Mouse (Mus musculus) Patski (cell line): ENCODE data around the gene Ahctf1. TPM values are rescaled to one million over a fixed set of nuclear protein-coding genes. Genes with fewer than 3 reads are reported as not detected.
A peak's percentile ranks its signal among the peaks of the same experiment; 100 is the strongest.

Experiments
- ATAC-seq: fragments of 100-300 bp; one replicate; pipeline ENCODE4 v1.8.0; 2021
- CTCF ChIA-PET: fragments of 350-600 bp; sonication (Branson Sonifier 250); formaldehyde crosslinking; loops from one replicate; lab custom pipeline; 2022; ENCODE audit warnings: inconsistent platforms; lab: Charles Lee
- POLR2A ChIA-PET: fragments of 350-600 bp; sonication (Branson Sonifier 250); formaldehyde crosslinking; loops from one replicate; lab custom pipeline; 2022; ENCODE audit warnings: antibody characterized with exemption, inconsistent platforms; lab: Charles Lee
- DNase-seq: peaks from one replicate; pipeline ENCODE4 v3.0.0-alpha.2; 2011; ENCODE audit warnings: low read depth, low spot score
- H3K27me3 ChIP-seq: fragments of 371-371 bp; one replicate; pipeline ENCODE4 v1.5.1; 2021
- CTCF ChIP-seq: fragments of 100-300 bp; IDR thresholded peaks from one replicate; pipeline ENCODE4 v1.5.1; 2021
- in situ Hi-C: fragments of 300-500 bp; cut with MboI; formaldehyde crosslinking; loops from 3 replicates; pipeline ENCODE4 v1.11.1; 2018; ENCODE audit warnings: low pct_unique_long_range_greater_than_20kb, mixed read lengths
- polyA plus RNA-seq: library from polyadenylated mRNA; unstranded; gene quantifications from one replicate; pipeline ENCODE4 v1.2.3, GENCODE M21; 2021

Ahctf1 gene
- polyA plus RNA-seq, 1 experiment from 2014 or later = 33.5 TPM

- TF ChIP-seq CTCF = no peak
- DNase-seq = no peak
Measured at GRCm38 (mm10) chr1:179756477-179756876, 47.0 kb downstream of the Ahctf1 start.

GRCm38 (mm10) chr1:179753006-179753405 is 50.5 kb downstream of the Ahctf1 start:
- in situ Hi-C loops = no loop called here
- ATAC-seq = no peak
- POLR2A ChIA-PET = interaction anchor here (1.3 kb wide), 1 partner anchor 129 kb away, joined by 7 read pairs; no protein-coding TSS in a partner anchor
- no peak for DNase-seq
- CTCF ChIA-PET = no interaction called here
- no peak for TF ChIP-seq CTCF
- no peaks in the 10 kb centered on the region for H3K27me3 ChIP-seq

More at GRCm38 (mm10) chr1:179756477-179756876, 47.0 kb downstream of the Ahctf1 start:
- ATAC-seq = no peak
- ChIA-PET POLR2A (no interaction called here), CTCF (interaction anchor here (1.2 kb wide), 1 partner anchor 11 kb away, joined by 4 read pairs; no protein-coding TSS in a partner anchor)
- no peaks in the 10 kb centered on the region for H3K27me3 ChIP-seq
- in situ Hi-C loops = no loop called here

GRCm38 (mm10) chr1:179752276-179752675 is 51.2 kb downstream of the Ahctf1 start:
- TF ChIP-seq CTCF = no peak
- H3K27me3 ChIP-seq = no peaks in the 10 kb centered on the region
- in situ Hi-C loops = no loop called here
- no peak for DNase-seq
- ChIA-PET POLR2A (interaction anchor here (1.3 kb wide), 1 partner anchor 128 kb away, joined by 7 read pairs; no protein-coding TSS in a partner anchor), CTCF (no interaction called here)
- ATAC-seq = no peak

- TF ChIP-seq CTCF = no peak
- in situ Hi-C loops = loop anchor here (25.0 kb wide), 1 partner anchor 233 kb away; the partner anchor contains the start of gene Smyd3
- DNase-seq (no peak), ATAC-seq (no peak)
- CTCF ChIA-PET = interaction anchor here (1.7 to 2.5 kb wide), 2 partner anchors 10 to 12 kb away, joined by 3 to 10 read pairs; no protein-coding TSS in a partner anchor
- no peaks in the 10 kb centered on the region for H3K27me3 ChIP-seq
- POLR2A ChIA-PET = no interaction called here
Measured at GRCm38 (mm10) chr1:179745171-179745570, 58.3 kb downstream of the Ahctf1 start, which contains the start of gene Kif28. TSS of gene Kif28 (minus strand) at chr1:179745271.

GRCm38 (mm10) chr1:179743593-179744193 is 59.8 kb downstream of the Ahctf1 start:
- POLR2A ChIA-PET = no interaction called here
- in situ Hi-C loops = loop anchor here (25.0 kb wide), 1 partner anchor 231 kb away; the partner anchor contains the start of gene Smyd3
- H3K27me3 ChIP-seq = no peaks in the 10 kb centered on the region
- CTCF ChIA-PET = interaction anchor here (2.5 kb wide), 1 partner anchor 10 kb away, joined by 10 read pairs; no protein-coding TSS in a partner anchor
- ATAC-seq (no peak), DNase-seq (no peak)
- TF ChIP-seq CTCF = no peak

- CTCF ChIA-PET = no interaction called here
- in situ Hi-C loops = loop anchor here (10.0 to 25.0 kb wide), 2 partner anchors 102 to 224 kb away; partner anchors contain the start of gene Smyd3
Measured at GRCm38 (mm10) chr1:179736483-179736882, 67.0 kb downstream of the Ahctf1 start.

GRCm38 (mm10) chr1:179734500-179735474 is 68.7 kb downstream of the Ahctf1 start:
- DNase-seq (no peak), ATAC-seq (no peak)
- ChIA-PET CTCF (interaction anchor here (0.6 to 3.0 kb wide), 8 partner anchors 9 to 111 kb away, joined by 3 to 10 read pairs (median 3); partner anchors contain the start of gene Kif28), POLR2A (no interaction called here)
- no peaks in the 10 kb centered on the region for H3K27me3 ChIP-seq
- in situ Hi-C loops = loop anchor here (10.0 to 25.0 kb wide), 2 partner anchors 100 to 222 kb away; partner anchors contain the start of gene Smyd3
- peak; percentile 82 for TF ChIP-seq CTCF

More at GRCm38 (mm10) chr1:179736483-179736882, 67.0 kb downstream of the Ahctf1 start:
- no peak for ATAC-seq
- no peak for TF ChIP-seq CTCF
- DNase-seq = no peak
- POLR2A ChIA-PET = no interaction called here
- no peaks in the 10 kb centered on the region for H3K27me3 ChIP-seq

GRCm38 (mm10) chr1:179731391-179731790 is 72.1 kb downstream of the Ahctf1 start:
- in situ Hi-C loops = loop anchor here (10.0 to 25.0 kb wide), 2 partner anchors 97 to 219 kb away; partner anchors contain the start of gene Smyd3
- ATAC-seq (no peak), DNase-seq (no peak)
- H3K27me3 ChIP-seq = no peaks in the 10 kb centered on the region
- CTCF ChIA-PET = no interaction called here
- POLR2A ChIA-PET = interaction anchor here (1.2 kb wide), 1 partner anchor 100 kb away, joined by 3 read pairs; no protein-coding TSS in a partner anchor
- no peak for TF ChIP-seq CTCF

- CTCF ChIA-PET = interaction anchor here (1.0 to 1.4 kb wide), 2 partner anchors 15 to 105 kb away, joined by 3 to 4 read pairs; no protein-coding TSS in a partner anchor
- TF ChIP-seq CTCF = peak; percentile 16
- no peak for ATAC-seq
- no peaks in the 10 kb centered on the region for H3K27me3 ChIP-seq
- POLR2A ChIA-PET = no interaction called here
- in situ Hi-C loops = loop anchor here (25.0 kb wide), 1 partner anchor 216 kb away; the partner anchor contains the start of gene Smyd3
- no peak for DNase-seq
Measured at GRCm38 (mm10) chr1:179728661-179729060, 74.8 kb downstream of the Ahctf1 start.
